Mouse (Mus musculus): ENCODE measurements around the gene Tmtc4. TPM values are rescaled to one million over a fixed set of nuclear protein-coding genes. Genes with fewer than 3 reads are reported as not detected.

Tmtc4 gene
- polyA plus RNA-seq, 1 experiment = 13.2 TPM

DNA sequence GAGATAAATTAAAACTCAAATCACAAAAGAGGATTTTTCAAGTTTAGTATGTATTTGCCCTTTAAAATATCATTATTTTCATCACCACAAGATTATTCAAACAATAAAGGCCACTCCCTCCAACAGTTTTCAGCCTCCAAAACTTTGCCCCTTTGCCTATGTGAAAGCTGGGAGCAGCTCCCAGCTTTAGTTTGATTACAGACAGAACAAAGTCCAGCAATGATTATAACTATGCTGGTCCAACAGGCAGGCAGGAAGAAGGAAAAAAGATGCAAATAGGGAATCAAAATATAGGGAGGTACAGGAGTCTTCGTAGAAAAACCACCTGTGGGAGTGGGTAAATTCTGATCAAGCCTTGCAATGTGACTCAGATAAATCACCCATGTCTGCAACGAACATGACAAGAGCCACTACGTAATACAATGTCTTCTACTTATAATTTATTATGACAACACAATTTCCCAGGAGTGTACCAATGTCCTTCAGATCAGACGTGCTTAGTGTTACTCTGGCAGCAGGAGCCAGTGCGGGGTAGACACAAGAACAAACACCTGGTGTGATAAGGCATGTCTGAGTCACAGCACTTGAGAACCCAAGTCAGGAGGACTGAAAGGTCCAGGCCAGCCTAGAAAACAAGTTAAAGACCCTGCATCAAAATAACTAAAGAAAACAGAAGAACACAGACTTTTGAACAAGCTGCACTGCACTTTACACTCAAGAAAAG, 74.3 kb downstream of the Tmtc4 start:
- Histone ChIP-seq H3K4me3 (ENCODE audit: insufficient read depth, low read length) (no peak overlapping the region), H3K4me1 (ENCODE audit: control insufficient read depth, insufficient read depth, low read length) (no peaks in the 10 kb centered on the region), H3K27ac (ENCODE audit: insufficient read depth, low read length) (no peak overlapping the region)
- TF ChIP-seq CTCF (IDR thresholded peaks at IDR 0.05; ENCODE audit: extremely low read depth, insufficient read depth, low read length) (no peak), POLR2A (IDR thresholded peaks at IDR 0.05; ENCODE audit: extremely low read depth, insufficient read depth, low read length) (no peak)

DNA sequence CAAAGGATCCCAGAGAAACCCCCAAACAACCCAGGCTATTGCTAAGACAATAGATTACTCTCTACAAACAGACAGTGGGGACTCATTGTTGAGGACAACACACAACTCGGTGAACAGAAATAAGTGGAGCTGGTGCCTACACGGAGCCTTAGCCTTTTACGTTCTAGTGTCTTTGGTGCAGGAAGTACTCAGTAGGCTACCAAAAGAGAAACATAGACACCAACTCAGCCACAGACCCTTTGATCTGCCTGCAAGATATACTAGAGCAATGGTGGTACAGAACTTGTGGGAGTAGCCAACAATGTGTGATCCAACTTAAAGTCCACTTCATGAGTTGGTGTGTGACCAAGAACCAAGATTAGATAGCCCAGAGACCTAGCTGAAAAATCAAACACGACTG, 75.8 kb downstream of the Tmtc4 start:
- TF ChIP-seq POLR2A (IDR thresholded peaks at IDR 0.05; ENCODE audit: extremely low read depth, insufficient read depth, low read length) (no peak), CTCF (IDR thresholded peaks at IDR 0.05; ENCODE audit: extremely low read depth, insufficient read depth, low read length) (no peak)
- H3K27ac ChIP-seq (ENCODE audit: insufficient read depth, low read length) = no peak overlapping the region
- H3K4me1 ChIP-seq (ENCODE audit: control insufficient read depth, insufficient read depth, low read length) = no peaks in the 10 kb centered on the region
- H3K4me3 ChIP-seq (ENCODE audit: insufficient read depth, low read length) = no peak overlapping the region

DNA sequence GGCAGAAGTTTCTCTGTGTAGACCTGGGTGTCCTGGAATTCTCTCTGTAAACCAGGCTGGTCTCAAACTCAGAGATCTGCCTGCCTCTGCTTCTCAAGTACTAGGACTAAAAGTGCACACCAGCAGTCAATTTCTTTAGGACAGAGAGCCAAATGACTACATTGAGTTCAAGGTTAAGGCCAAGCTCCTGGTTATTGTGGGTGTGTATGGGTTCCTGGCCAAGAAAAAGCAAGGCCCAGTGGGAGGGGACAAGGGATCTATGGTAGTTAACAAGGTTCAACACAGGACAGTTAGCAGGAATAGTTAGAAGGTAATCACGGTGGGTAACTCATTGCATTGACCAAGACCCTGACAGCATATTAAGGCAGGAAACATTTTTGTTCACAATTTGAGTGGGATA, 78.8 kb downstream of the Tmtc4 start:
- no peak overlapping the region for H3K27ac ChIP-seq (ENCODE audit: insufficient read depth, low read length)
- TF ChIP-seq CTCF (IDR thresholded peaks at IDR 0.05; ENCODE audit: extremely low read depth, insufficient read depth, low read length) = no peak
- TF ChIP-seq POLR2A (IDR thresholded peaks at IDR 0.05; ENCODE audit: extremely low read depth, insufficient read depth, low read length) = no peak
- H3K4me1 ChIP-seq (ENCODE audit: control insufficient read depth, insufficient read depth, low read length) = no peaks in the 10 kb centered on the region; the same call in 1 of the 2 replicates
- H3K4me3 ChIP-seq (ENCODE audit: insufficient read depth, low read length) = no peak overlapping the region

DNA sequence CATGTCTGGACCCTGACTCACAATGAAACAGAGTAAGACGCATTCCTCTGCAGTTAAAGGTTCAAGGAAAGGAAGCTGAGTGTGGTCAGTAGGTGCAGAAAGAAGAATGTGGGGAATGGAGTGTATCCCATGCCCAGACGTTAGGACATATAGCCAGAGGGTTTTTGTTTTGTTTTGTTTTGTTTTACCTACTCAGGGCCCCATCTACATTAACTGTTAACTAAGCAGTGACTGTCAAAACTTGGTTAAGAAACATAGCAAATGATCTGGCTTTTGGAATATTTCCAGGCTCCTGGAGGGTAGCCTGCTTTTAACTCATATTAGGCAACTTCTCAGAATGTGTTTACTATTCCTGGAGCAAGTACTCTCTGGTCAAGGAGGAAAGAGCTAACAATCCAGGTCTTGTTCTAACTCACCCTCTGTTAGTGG, 79.9 kb downstream of the Tmtc4 start:
- no peaks in the 10 kb centered on the region; the same call in 1 of the 2 replicates for H3K4me1 ChIP-seq (ENCODE audit: control insufficient read depth, insufficient read depth, low read length)
- H3K27ac ChIP-seq (ENCODE audit: insufficient read depth, low read length) = no peak overlapping the region
- no peak overlapping the region for H3K4me3 ChIP-seq (ENCODE audit: insufficient read depth, low read length)
- TF ChIP-seq CTCF (IDR thresholded peaks at IDR 0.05; ENCODE audit: extremely low read depth, insufficient read depth, low read length) (no peak), POLR2A (IDR thresholded peaks at IDR 0.05; ENCODE audit: extremely low read depth, insufficient read depth, low read length) (no peak)

DNA sequence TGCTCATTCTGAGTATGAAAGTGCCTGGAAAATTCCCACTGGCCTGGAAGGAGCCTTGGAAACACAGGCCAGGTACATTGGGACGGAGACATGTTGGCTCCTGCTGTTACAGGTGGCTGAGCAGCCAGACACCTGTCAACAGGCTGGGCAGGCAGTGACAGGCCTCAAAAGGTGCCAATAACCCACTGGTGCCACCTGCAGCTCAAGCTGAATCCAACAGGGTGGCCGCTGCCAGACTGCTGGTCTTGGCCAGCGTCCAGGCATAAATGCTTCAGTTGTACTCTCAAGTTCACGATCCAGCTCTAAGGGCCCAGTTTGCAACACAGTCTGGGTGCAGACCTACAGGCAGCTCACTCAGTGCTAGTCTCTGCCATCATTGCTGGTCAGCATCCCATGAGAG, 81.0 kb downstream of the Tmtc4 start:
- Histone ChIP-seq H3K27ac (ENCODE audit: insufficient read depth, low read length) (peak overlapping the region; percentile 70; the same call in 1 of the 2 replicates), H3K4me1 (ENCODE audit: control insufficient read depth, insufficient read depth, low read length) (no peaks in the 10 kb centered on the region; the same call in 1 of the 2 replicates), H3K4me3 (ENCODE audit: insufficient read depth, low read length) (no peak overlapping the region)
- TF ChIP-seq POLR2A (IDR thresholded peaks at IDR 0.05; ENCODE audit: extremely low read depth, insufficient read depth, low read length) = no peak
- TF ChIP-seq CTCF (IDR thresholded peaks at IDR 0.05; ENCODE audit: extremely low read depth, insufficient read depth, low read length) = no peak

DNA sequence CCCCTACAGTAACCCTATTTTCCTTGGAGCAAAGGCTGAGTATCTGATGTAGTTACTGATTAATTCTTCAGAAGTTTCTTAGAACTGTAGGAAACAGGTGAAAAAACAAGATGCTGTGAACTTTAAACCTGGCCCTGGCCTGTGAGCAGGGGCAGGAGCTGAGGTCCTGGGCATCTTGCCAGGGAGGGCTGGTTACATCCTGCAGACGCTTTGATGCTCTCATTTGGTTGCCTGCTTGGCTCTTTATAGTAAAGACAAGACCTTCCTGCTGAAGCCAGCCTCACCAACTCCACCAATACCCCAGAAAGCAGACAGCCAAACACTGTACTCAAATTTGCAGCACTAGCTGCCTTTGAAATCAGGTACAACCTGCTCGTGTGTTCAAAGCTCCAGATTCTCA, 81.7 kb downstream of the Tmtc4 start:
- Histone ChIP-seq H3K4me3 (ENCODE audit: insufficient read depth, low read length) (no peak overlapping the region), H3K4me1 (ENCODE audit: control insufficient read depth, insufficient read depth, low read length) (no peaks in the 10 kb centered on the region; the same call in 1 of the 2 replicates), H3K27ac (ENCODE audit: insufficient read depth, low read length) (peak overlapping the region; percentile 70; the same call in 1 of the 2 replicates)
- TF ChIP-seq CTCF (IDR thresholded peaks at IDR 0.05; ENCODE audit: extremely low read depth, insufficient read depth, low read length) = no peak
- no peak for TF ChIP-seq POLR2A (IDR thresholded peaks at IDR 0.05; ENCODE audit: extremely low read depth, insufficient read depth, low read length)

DNA sequence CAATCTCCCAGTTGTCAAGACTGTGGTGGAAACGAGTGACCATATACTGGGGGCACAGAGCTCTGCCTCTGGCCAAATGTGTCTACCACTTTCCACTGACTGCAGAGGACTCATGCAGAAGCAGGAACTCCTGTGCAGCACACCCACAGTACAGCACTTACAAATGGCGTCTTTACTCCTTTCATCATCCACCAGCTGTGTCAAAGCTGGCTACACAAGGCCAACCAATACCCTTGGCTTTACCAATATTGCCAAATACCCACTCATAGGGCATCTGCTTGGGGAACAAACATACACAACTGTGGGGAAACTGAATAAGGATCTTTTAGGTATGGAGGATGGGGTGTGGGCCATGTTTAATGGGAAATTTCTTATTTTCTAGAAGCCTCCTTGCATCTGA, 82.1 kb downstream of the Tmtc4 start:
- H3K4me1 ChIP-seq (ENCODE audit: control insufficient read depth, insufficient read depth, low read length) = no peaks in the 10 kb centered on the region; the same call in 1 of the 2 replicates
- peak overlapping the region; percentile 92 for H3K27ac ChIP-seq (ENCODE audit: insufficient read depth, low read length)
- TF ChIP-seq CTCF (IDR thresholded peaks at IDR 0.05; ENCODE audit: extremely low read depth, insufficient read depth, low read length) (no peak), POLR2A (IDR thresholded peaks at IDR 0.05; ENCODE audit: extremely low read depth, insufficient read depth, low read length) (no peak)
- H3K4me3 ChIP-seq (ENCODE audit: insufficient read depth, low read length) = no peak overlapping the region

DNA sequence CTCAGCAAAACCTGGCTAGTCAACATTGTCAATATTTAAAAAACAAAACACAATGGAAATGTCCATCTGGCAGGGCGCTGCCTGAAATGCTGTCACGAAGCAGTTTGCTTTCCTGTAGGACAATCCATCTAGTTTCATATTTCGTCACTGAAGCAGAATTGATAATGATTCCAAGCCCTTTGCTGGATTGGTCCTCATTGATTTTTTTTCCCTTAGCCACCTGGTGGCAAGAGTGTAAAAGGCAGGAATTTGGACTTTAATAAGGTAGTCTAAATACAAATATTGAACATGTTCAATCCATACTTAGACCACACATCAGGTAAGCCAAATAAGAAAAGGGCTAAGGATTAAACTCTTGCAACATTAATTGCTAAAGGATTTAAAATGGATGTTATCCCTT, 82.7 kb downstream of the Tmtc4 start:
- TF ChIP-seq POLR2A (IDR thresholded peaks at IDR 0.05; ENCODE audit: extremely low read depth, insufficient read depth, low read length) = no peak
- TF ChIP-seq CTCF (IDR thresholded peaks at IDR 0.05; ENCODE audit: extremely low read depth, insufficient read depth, low read length) = no peak
- Histone ChIP-seq H3K27ac (ENCODE audit: insufficient read depth, low read length) (no peak overlapping the region), H3K4me3 (ENCODE audit: insufficient read depth, low read length) (no peak overlapping the region), H3K4me1 (ENCODE audit: control insufficient read depth, insufficient read depth, low read length) (no peaks in the 10 kb centered on the region; the same call in 1 of the 2 replicates)

DNA sequence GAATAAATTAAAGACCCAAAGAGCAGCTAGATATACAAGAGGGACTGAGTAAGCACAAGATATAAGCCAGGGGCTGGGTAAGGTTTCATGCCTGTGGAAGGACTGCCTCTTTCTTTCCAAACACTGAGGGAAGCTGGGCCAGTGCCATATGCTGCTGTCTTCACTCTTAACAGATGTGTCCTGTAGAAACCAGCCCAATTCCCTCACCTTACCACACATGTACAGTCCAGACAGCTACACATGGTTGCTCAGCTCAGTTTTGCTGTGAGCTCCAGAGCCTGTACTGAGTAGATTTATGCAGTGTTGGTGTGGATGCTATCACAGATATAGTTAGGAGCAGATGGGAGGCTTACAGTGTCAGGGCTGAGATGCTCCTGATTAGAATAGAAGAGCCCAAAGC, 83.2 kb downstream of the Tmtc4 start:
- no peak overlapping the region for H3K4me3 ChIP-seq (ENCODE audit: insufficient read depth, low read length)
- no peaks in the 10 kb centered on the region; the same call in 1 of the 2 replicates for H3K4me1 ChIP-seq (ENCODE audit: control insufficient read depth, insufficient read depth, low read length)
- no peak for TF ChIP-seq POLR2A (IDR thresholded peaks at IDR 0.05; ENCODE audit: extremely low read depth, insufficient read depth, low read length)
- no peak for TF ChIP-seq CTCF (IDR thresholded peaks at IDR 0.05; ENCODE audit: extremely low read depth, insufficient read depth, low read length)
- H3K27ac ChIP-seq (ENCODE audit: insufficient read depth, low read length) = 0 out of 2 replicates have a peak overlapping the region, but pooled peaks have one; percentile 58

DNA sequence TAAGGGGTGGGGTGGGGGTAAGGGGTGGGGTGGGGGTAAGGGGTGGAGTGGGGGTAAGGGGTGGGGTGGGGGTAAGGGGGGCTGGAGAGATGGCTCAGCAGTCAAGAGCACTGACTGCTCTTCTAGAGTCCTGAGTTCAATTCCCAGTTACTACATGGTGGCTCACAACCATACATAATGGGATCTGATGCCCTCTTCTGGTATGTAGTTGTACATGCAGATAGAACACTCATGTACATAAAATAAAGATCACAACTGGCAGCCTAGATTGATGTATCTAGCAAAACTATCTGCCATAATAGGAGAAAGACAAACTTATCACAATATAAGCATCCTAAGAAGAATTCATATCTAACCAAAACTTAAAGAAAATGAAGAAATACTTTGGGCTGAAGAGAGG, 85.3 kb downstream of the Tmtc4 start:
- no peak for TF ChIP-seq POLR2A (IDR thresholded peaks at IDR 0.05; ENCODE audit: extremely low read depth, insufficient read depth, low read length)
- TF ChIP-seq CTCF (IDR thresholded peaks at IDR 0.05; ENCODE audit: extremely low read depth, insufficient read depth, low read length) = no peak
- Histone ChIP-seq H3K4me1 (ENCODE audit: control insufficient read depth, insufficient read depth, low read length) (no peaks in the 10 kb centered on the region; the same call in 1 of the 2 replicates), H3K4me3 (ENCODE audit: insufficient read depth, low read length) (no peak overlapping the region), H3K27ac (ENCODE audit: insufficient read depth, low read length) (no peak overlapping the region)

Data from cortical plate, adult 2 months (tissue).